Mouse (Mus musculus): Measurements from ENCODE around the gene Cyp46a1. TPM values are rescaled to one million over a fixed set of nuclear protein-coding genes. Genes with fewer than 3 reads are reported as not detected.

Gene Cyp46a1
- polyA plus RNA-seq, 1 experiment from 2014 or later = not detected

DNA sequence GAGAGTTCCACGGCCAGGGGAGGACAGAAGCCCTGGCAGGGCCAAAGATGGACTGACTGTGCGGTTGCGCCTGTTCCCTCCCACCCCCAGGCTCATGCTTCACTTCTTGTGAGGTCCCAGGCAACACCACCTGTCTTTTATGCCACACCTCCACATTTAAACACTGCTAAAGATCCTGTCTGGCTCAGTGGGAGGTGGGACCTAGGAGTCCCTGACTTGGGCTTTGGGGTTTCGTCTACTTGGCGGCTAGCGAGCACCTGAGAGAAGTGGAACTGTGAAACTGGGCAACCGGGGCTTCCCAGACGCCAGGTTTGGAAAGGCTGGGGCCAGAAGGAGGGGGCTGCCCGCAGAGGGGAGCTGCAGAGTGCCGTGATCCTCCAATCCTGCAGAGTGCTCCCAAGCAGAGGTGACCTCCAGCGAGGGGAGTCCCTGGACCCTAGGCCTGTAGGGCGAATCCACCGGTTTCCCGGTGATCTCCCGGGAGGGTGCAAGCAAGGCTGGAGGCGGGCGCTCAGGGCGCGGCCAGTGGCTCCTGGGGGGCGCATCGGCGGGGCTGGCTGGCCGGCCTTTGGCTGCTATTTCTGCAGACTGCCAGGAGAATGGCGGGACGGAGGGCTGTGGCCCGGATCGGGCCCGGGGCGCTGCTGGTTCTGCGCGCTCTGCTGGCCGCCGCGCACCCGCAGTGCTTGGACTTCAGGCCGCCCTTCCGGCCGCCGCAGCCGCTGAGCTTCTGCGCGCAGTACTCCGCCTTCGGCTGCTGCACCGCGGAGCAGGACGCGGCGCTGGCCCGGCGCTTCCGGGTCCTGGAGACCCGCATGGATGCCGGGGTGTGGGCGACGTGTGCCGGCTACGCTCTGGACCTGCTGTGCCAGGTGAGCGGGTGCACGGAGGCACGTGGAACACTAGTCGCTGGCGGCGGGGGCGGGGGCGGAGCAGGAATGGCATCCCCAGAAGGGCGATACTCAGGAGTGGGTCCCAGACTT, 28.1 kb upstream of the Cyp46a1 start, which contains the start of gene Hhipl1:
Hhipl1 (plus strand) TSS at position 459 of the 983 bp plus-strand sequence.
- 6% methylated on average over 55 of the region's 67 CpGs for WGBS (ENCODE audit: missing documents)
- H3K4me3 ChIP-seq (ENCODE audit: inconsistent target) = no peak within 1 kb of the TSS
- no peaks in the 10 kb centered on the region for H3K36me3 ChIP-seq (ENCODE audit: inconsistent target)
- H3K79me2 ChIP-seq (ENCODE audit: inconsistent target) = no peaks in the 10 kb centered on the region
- no peak within 1 kb of the TSS for H3K27ac ChIP-seq

DNA sequence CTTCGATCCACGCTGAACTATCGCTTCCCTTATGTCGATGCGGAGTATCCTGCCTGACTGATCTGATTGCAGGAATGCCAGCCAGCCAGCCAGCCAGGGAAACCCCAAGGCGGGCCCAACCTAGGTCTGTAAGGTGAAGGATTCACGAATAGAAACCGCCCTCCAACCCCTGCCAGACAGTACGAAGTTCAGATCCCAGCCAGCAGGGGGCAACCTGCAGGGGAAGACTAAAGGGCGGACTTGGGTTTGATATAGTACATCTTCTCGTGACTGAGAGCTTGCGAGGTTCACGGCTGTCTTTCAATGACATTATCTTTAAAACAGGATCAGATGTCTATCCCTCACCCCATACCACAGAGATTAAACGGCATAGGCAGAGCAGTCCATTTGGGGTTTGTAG, 26.6 kb upstream of the Cyp46a1 start:
- H3K79me2 ChIP-seq (ENCODE audit: inconsistent target) = no peaks in the 10 kb centered on the region
- H3K36me3 ChIP-seq (ENCODE audit: inconsistent target) = no peaks in the 10 kb centered on the region
- no peak overlapping the region for H3K4me3 ChIP-seq (ENCODE audit: inconsistent target)
- WGBS (ENCODE audit: missing documents) = 26% methylated on average over 14 of the region's 14 CpGs
- H3K27ac ChIP-seq = no peak overlapping the region

GRCm38 (mm10) chr12:108308363-108308856, 25.8 kb upstream of the Cyp46a1 start:
- 93% methylated on average over 16 of the region's 16 CpGs for WGBS (ENCODE audit: missing documents)
- Histone ChIP-seq H3K36me3 (ENCODE audit: inconsistent target) (no peaks in the 10 kb centered on the region), H3K27ac (no peak overlapping the region), H3K79me2 (ENCODE audit: inconsistent target) (no peaks in the 10 kb centered on the region), H3K4me3 (ENCODE audit: inconsistent target) (no peak overlapping the region)

DNA sequence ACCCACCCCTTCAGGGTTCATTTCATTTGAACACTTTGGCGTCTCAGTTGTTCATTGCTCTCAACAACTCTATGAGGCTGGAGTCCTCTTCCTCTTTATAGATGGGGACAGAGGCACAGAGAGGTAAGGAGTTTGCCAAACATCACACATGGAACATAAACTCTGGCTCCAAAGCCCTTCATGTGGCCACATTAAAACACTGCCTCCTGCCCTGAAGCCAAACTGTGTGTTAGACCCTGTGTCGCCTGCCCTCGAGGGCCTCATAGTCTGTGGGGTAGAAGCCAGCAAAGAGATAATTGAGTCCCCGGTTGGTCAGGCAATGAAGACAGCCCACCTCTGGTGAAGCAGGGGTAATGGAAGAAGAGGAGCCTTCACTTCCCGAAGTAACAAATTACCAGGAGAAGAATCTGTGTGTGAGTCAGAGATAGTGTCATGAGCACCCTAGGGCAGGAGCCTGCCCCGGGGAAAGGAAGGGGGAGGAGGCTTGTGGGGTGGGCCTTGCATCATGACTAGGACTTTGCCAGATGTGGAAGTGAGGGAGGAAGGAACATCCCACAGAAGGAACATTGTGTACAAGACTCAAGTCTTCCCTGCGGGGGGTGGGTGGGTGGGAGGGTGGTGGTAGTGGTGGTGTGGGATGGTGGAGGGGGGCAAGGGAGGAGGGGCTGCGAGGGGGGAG, 24.9 kb upstream of the Cyp46a1 start:
- Histone ChIP-seq H3K27ac (no peak overlapping the region), H3K79me2 (ENCODE audit: inconsistent target) (no peaks in the 10 kb centered on the region), H3K4me3 (ENCODE audit: inconsistent target) (no peak overlapping the region), H3K36me3 (ENCODE audit: inconsistent target) (no peaks in the 10 kb centered on the region)
- WGBS (ENCODE audit: missing documents) = 28% methylated on average over 8 of the region's 8 CpGs

DNA sequence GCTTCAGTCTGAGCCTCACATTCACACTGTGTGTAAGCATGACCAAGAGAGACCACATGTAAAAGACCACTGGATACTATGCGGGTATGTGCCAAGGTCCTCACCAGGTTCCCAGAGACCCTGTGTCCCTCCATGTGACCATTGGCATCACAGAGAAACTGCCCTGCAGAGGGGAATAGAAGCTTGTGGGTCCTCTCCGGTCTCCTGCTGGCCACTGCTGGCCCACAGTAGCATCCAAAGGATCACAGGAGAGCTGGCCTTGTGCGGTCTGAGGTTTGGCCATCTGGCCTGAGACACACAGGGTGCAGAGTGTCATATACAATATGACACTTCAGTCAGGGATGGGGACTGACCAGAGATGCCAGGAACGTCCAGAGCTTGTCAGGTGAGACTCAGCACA, 24.1 kb upstream of the Cyp46a1 start:
- Histone ChIP-seq H3K4me3 (ENCODE audit: inconsistent target) (no peak overlapping the region), H3K36me3 (ENCODE audit: inconsistent target) (no peaks in the 10 kb centered on the region), H3K27ac (no peak overlapping the region), H3K79me2 (ENCODE audit: inconsistent target) (no peaks in the 10 kb centered on the region)
- 93% methylated on average over 4 of the region's 4 CpGs for WGBS (ENCODE audit: missing documents)

DNA sequence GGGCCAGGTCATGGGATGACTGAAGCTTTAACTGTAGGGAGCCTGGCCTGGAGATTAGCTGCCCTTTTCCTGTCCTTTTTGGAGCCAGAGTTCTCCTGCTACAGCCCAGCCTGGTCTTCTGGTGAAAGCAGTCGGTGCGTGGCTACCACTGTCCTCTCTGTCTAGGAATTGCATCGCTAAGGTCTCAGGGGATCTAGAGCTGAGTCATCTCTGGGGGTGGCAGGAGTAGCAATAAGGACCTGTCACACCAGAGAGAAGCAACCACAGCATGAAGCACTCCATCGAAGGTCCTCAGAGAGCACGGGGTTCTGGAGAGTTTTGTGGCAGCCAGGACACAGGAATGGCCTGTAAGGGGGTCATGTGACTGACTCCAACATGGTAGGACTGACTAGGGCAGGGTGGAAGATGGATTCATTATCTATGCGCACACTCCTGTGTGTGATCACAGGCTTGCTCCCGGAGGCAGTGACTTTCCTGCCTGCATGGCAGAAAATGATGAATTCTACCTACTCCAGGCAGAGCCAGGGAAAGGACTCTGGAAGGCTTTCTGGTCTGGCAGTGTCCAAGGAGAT, 23.6 kb upstream of the Cyp46a1 start:
- Histone ChIP-seq H3K36me3 (ENCODE audit: inconsistent target) (no peaks in the 10 kb centered on the region), H3K27ac (no peak overlapping the region), H3K4me3 (ENCODE audit: inconsistent target) (no peak overlapping the region), H3K79me2 (ENCODE audit: inconsistent target) (no peaks in the 10 kb centered on the region)
- WGBS (ENCODE audit: missing documents) = 68% methylated on average over 7 of the region's 7 CpGs

- H3K27ac ChIP-seq = no peak overlapping the region
- WGBS (ENCODE audit: missing documents) = 96% methylated on average over 25 of the region's 27 CpGs
- H3K79me2 ChIP-seq (ENCODE audit: inconsistent target) = no peaks in the 10 kb centered on the region
- H3K4me3 ChIP-seq (ENCODE audit: inconsistent target) = no peak overlapping the region
- H3K36me3 ChIP-seq (ENCODE audit: inconsistent target) = no peaks in the 10 kb centered on the region
These were observed 22.4 kb upstream of the Cyp46a1 start for GRCm38 (mm10) chr12:108311741-108312290.

GRCm38 (mm10) chr12:108312432-108312851, 21.7 kb upstream of the Cyp46a1 start:
- Histone ChIP-seq H3K36me3 (ENCODE audit: inconsistent target) (no peaks in the 10 kb centered on the region), H3K4me3 (ENCODE audit: inconsistent target) (no peak overlapping the region), H3K27ac (no peak overlapping the region), H3K79me2 (ENCODE audit: inconsistent target) (no peaks in the 10 kb centered on the region)
- WGBS (ENCODE audit: missing documents) = 94% methylated on average over 5 of the region's 6 CpGs

DNA sequence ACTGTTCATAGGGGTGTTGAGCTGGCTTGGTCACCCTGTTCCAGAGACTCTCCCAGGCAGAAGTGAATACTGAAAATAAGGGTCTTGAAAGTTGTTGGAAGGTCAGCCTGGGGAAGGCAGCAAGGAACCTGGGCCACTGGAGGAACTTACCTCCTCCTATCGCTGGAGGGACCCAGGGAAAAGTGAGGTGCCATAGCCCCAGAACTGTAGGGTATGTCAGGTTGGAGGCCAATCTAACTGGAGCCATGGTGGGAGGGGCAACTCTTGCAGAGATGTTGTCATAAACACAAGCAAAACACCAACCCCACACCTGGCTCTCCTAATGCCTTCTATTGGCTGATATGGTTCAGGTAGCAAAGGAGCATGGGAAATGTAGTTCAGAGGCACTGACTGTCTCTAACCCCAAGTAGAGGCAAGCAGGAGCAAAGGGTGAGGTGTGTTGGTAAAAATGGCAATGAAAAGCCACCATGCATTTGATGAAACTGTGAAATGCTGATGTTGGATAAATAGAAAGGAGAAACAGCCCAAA, 20.9 kb upstream of the Cyp46a1 start:
- Histone ChIP-seq H3K79me2 (ENCODE audit: inconsistent target) (no peaks in the 10 kb centered on the region), H3K4me3 (ENCODE audit: inconsistent target) (no peak overlapping the region), H3K27ac (no peak overlapping the region), H3K36me3 (ENCODE audit: inconsistent target) (no peaks in the 10 kb centered on the region)
- WGBS (ENCODE audit: missing documents) = 75% methylated on average over 1 of the region's 1 CpGs

DNA sequence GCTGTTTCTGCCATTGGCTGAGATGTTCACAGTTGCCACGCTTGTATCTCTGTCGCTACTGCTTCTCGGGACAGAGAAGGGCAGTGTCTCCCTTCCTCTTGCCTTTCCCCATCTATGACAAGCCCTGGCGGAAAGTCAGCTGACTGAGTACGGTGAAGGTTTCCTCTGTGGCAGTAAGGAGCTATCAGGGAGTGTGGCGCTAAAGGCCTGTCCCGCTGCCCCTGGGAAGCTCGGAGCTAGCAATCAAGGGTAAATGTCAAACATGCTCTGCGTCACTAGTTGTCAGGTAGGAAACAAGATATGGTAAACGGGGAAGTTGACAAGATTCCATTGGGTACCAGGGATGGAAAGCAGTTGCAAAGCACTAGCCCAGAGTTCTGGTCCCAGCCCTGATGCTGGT, 18.4 kb upstream of the Cyp46a1 start:
- Histone ChIP-seq H3K79me2 (ENCODE audit: inconsistent target) (no peaks in the 10 kb centered on the region), H3K4me3 (ENCODE audit: inconsistent target) (no peak overlapping the region), H3K27ac (no peak overlapping the region), H3K36me3 (ENCODE audit: inconsistent target) (no peaks in the 10 kb centered on the region)
- WGBS (ENCODE audit: missing documents) = 46% methylated on average over 10 of the region's 10 CpGs

- H3K27ac ChIP-seq = no peak overlapping the region
- H3K4me3 ChIP-seq (ENCODE audit: inconsistent target) = no peak overlapping the region
- WGBS (ENCODE audit: missing documents) = 49% methylated on average over 5 of the region's 6 CpGs
- H3K36me3 ChIP-seq (ENCODE audit: inconsistent target) = no peaks in the 10 kb centered on the region
- no peaks in the 10 kb centered on the region for H3K79me2 ChIP-seq (ENCODE audit: inconsistent target)
These were observed 17.5 kb upstream of the Cyp46a1 start for GRCm38 (mm10) chr12:108316655-108317054.

- Histone ChIP-seq H3K4me3 (ENCODE audit: inconsistent target) (no peak overlapping the region), H3K79me2 (ENCODE audit: inconsistent target) (no peaks in the 10 kb centered on the region), H3K27ac (no peak overlapping the region), H3K36me3 (ENCODE audit: inconsistent target) (no peaks in the 10 kb centered on the region)
- WGBS (ENCODE audit: missing documents) = 5% methylated on average over 9 of the region's 9 CpGs
These were observed 16.9 kb upstream of the Cyp46a1 start for GRCm38 (mm10) chr12:108317201-108317738.

DNA sequence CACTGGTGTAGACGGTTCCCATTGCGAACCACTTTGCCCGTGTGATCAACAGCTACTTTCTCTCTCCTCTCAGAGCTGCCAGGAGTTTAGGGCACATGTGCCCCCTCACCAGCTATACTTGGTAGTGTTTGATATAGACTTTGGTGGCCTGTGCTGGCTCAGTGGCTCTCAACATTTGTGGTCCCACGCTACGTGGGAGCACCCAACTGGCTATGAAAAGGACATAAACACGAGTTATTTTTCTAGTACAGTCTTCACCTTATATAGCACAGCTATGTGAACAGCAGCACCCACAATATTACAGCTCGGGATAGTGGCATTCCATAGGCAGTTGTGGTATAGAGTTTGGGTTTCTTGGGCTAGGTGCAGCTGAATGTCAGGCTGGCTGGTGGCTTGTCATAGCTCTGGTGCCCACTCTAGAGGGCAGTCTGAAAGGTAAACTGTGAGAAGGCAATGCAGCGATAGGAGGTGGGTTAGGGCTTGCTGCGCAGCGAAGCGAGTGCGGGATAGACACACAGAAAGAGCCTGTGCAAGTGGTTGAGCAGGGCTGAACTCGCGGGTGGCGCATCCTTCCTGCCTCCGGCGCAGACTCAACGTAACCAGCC, 16.3 kb upstream of the Cyp46a1 start:
- WGBS (ENCODE audit: missing documents) = 28% methylated on average over 18 of the region's 18 CpGs
- Histone ChIP-seq H3K4me3 (ENCODE audit: inconsistent target) (no peak overlapping the region), H3K79me2 (ENCODE audit: inconsistent target) (no peaks in the 10 kb centered on the region), H3K27ac (no peak overlapping the region), H3K36me3 (ENCODE audit: inconsistent target) (no peaks in the 10 kb centered on the region)

DNA sequence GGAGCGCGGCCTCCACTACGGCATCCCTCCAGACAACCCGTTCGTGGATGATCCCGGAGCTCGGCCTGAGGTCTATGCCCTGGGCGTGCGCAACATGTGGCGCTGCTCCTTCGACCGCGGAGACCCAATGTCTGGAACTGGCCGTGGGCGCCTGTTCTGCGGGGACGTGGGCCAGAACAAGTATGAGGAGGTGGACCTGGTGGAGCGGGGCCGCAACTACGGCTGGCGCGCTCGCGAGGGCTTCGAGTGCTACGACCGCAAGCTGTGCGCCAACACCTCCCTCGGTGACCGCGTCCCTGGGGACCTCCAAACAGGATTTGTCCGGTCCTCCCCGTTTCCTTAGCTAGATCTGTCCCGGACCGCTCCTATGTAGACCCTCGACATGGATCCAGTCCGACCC, 15.7 kb upstream of the Cyp46a1 start:
- Histone ChIP-seq H3K27ac (no peak overlapping the region), H3K4me3 (ENCODE audit: inconsistent target) (no peak overlapping the region), H3K79me2 (ENCODE audit: inconsistent target) (no peaks in the 10 kb centered on the region), H3K36me3 (ENCODE audit: inconsistent target) (no peaks in the 10 kb centered on the region)
- WGBS (ENCODE audit: missing documents) = 15% methylated on average over 37 of the region's 37 CpGs

All from macrophage (primary cell).